Mouse (Mus musculus): ENCODE measurements around the gene Apc2. TPM values are rescaled to one million over a fixed set of nuclear protein-coding genes. Genes with fewer than 3 reads are reported as not detected.

Gene Apc2
- polyA plus RNA-seq, 1 experiment from 2014 or later = 0.88 TPM

Small RNAs within 50 kb of the gene (microRNA-seq; reads per million reads assigned to microRNA genes)
- gene Mir6911 = not detected

Other genes with a start within 250 kb of the Apc2 start
- 554 and 585 TPM in 2 replicates for gene Gpx4, start 248.8 kb upstream of the Apc2 start, polyA plus RNA-seq (2015; fragmentation: Nextera tagmentation; extraction: Ambion mirVana)
- gene Sbno2, start 190.4 kb upstream of the Apc2 start, polyA plus RNA-seq (2015; fragmentation: Nextera tagmentation; extraction: Ambion mirVana) = 18.7 and 19.1 TPM in 2 replicates
- gene Stk11, start 180.2 kb upstream of the Apc2 start, polyA plus RNA-seq (2015; fragmentation: Nextera tagmentation; extraction: Ambion mirVana) = 18.6 and 23.3 TPM in 2 replicates
- 534 and 552 TPM in 2 replicates for gene Atp5d, start 157.3 kb upstream of the Apc2 start, polyA plus RNA-seq (2015; fragmentation: Nextera tagmentation; extraction: Ambion mirVana)
- 3.9 and 5.6 TPM in 2 replicates for gene Cbarp, start 155.1 kb upstream of the Apc2 start, polyA plus RNA-seq (2015; fragmentation: Nextera tagmentation; extraction: Ambion mirVana)
- gene Midn, start 147.7 kb upstream of the Apc2 start, polyA plus RNA-seq (2015; fragmentation: Nextera tagmentation; extraction: Ambion mirVana) = 11.8 and 12.9 TPM in 2 replicates
- gene Cirbp, start 130.0 kb upstream of the Apc2 start, polyA plus RNA-seq (2015; fragmentation: Nextera tagmentation; extraction: Ambion mirVana) = 73.4 and 83.4 TPM in 2 replicates
- 12.2 and 13.6 TPM in 2 replicates for gene 1600002K03Rik, start 123.0 kb upstream of the Apc2 start, polyA plus RNA-seq (2015; fragmentation: Nextera tagmentation; extraction: Ambion mirVana)
- 11.0 and 12.1 TPM in 2 replicates for gene Efna2, start 116.5 kb upstream of the Apc2 start, polyA plus RNA-seq (2015; fragmentation: Nextera tagmentation; extraction: Ambion mirVana)
- gene Mum1, start 69.5 kb upstream of the Apc2 start, polyA plus RNA-seq (2015; fragmentation: Nextera tagmentation; extraction: Ambion mirVana) = 66.4 and 68.7 TPM in 2 replicates
- 313 and 320 TPM in 2 replicates for gene Ndufs7, start 46.9 kb upstream of the Apc2 start, polyA plus RNA-seq (2015; fragmentation: Nextera tagmentation; extraction: Ambion mirVana)
- gene Gamt, start 35.0 kb upstream of the Apc2 start, polyA plus RNA-seq (2015; fragmentation: Nextera tagmentation; extraction: Ambion mirVana) = 27.5 and 32.8 TPM in 2 replicates
- gene Dazap1, start 34.5 kb upstream of the Apc2 start, polyA plus RNA-seq (2015; fragmentation: Nextera tagmentation; extraction: Ambion mirVana) = 45.4 and 50.6 TPM in 2 replicates
- gene Rps15, start 3.5 kb upstream of the Apc2 start, polyA plus RNA-seq (2015; fragmentation: Nextera tagmentation; extraction: Ambion mirVana) = 915 and 939 TPM in 2 replicates
- 49.2 and 51.8 TPM in 2 replicates for gene 2310011J03Rik, start 24.6 kb downstream of the Apc2 start, polyA plus RNA-seq (2015; fragmentation: Nextera tagmentation; extraction: Ambion mirVana)
- gene Pcsk4, start 33.5 kb downstream of the Apc2 start, polyA plus RNA-seq (2015; fragmentation: Nextera tagmentation; extraction: Ambion mirVana) = 4.2 and 4.3 TPM in 2 replicates
- gene Reep6, start 34.0 kb downstream of the Apc2 start, polyA plus RNA-seq (2015; fragmentation: Nextera tagmentation; extraction: Ambion mirVana) = 15.6 and 17.0 TPM in 2 replicates
- gene Adamtsl5, start 52.4 kb downstream of the Apc2 start, polyA plus RNA-seq (2015; fragmentation: Nextera tagmentation; extraction: Ambion mirVana) = 4.1 and 8.3 TPM in 2 replicates
- gene Plk5, start 60.5 kb downstream of the Apc2 start, polyA plus RNA-seq (2015; fragmentation: Nextera tagmentation; extraction: Ambion mirVana) = 0.48 and 0.52 TPM in 2 replicates
- 4.4 and 4.5 TPM in 2 replicates for gene Mex3d, start 91.7 kb downstream of the Apc2 start, polyA plus RNA-seq (2015; fragmentation: Nextera tagmentation; extraction: Ambion mirVana)
- 192 and 204 TPM in 2 replicates for gene Mbd3, start 103.6 kb downstream of the Apc2 start, polyA plus RNA-seq (2015; fragmentation: Nextera tagmentation; extraction: Ambion mirVana)
- gene Uqcr11, start 110.9 kb downstream of the Apc2 start, polyA plus RNA-seq (2015; fragmentation: Nextera tagmentation; extraction: Ambion mirVana) = 618 and 673 TPM in 2 replicates
- gene Tcf3, start 137.7 kb downstream of the Apc2 start, polyA plus RNA-seq (2015; fragmentation: Nextera tagmentation; extraction: Ambion mirVana) = 81.0 and 82.4 TPM in 2 replicates
- gene Onecut3, start 198.9 kb downstream of the Apc2 start, polyA plus RNA-seq (2015; fragmentation: Nextera tagmentation; extraction: Ambion mirVana) = not detected in 2 replicates
- 0.05 and 0.09 TPM in 2 replicates for gene Atp8b3, start 243.1 kb downstream of the Apc2 start, polyA plus RNA-seq (2015; fragmentation: Nextera tagmentation; extraction: Ambion mirVana)

Measured in lung, embryonic 16.5 days (tissue).